Mouse (Mus musculus): ENCODE measurements around the gene Ykt6. TPM values are rescaled to one million over a fixed set of nuclear protein-coding genes. Genes with fewer than 3 reads are reported as not detected.

Gene Ykt6
- total RNA-seq, 2 experiments from 2014 or later: 75.8 to 79.8 TPM

- no peak overlapping the region for H3K4me3 ChIP-seq
- H3K27ac ChIP-seq: no peak overlapping the region
- TF ChIP-seq CTCF (IDR thresholded peaks at IDR 0.05): no peak
- intact Hi-C loops (cut with DNase I): no loop called here
- no peak for DNase-seq (ENCODE audit: extremely low spot score in 1 of 2, low spot score in 2 of 2)
These were observed 56.4 kb downstream of the Ykt6 start for GRCm38 (mm10) chr11:6011879-6012278.

GRCm38 (mm10) chr11:6013359-6013758 lies 57.9 kb downstream of the Ykt6 start:
- Histone ChIP-seq H3K4me3 (no peak overlapping the region), H3K27ac (peak overlapping the region; percentile 28; the same call in 1 of the 2 replicates)
- DNase-seq (ENCODE audit: extremely low spot score in 1 of 2, low spot score in 2 of 2): no peak
- peak; percentile 43 for TF ChIP-seq CTCF (IDR thresholded peaks at IDR 0.05)
- intact Hi-C loops (cut with DNase I): loop anchor here (1.0 kb wide), 1 partner anchor 8 kb away; no protein-coding TSS in a partner anchor

GRCm38 (mm10) chr11:6015011-6015431 lies 59.5 kb downstream of the Ykt6 start:
- no peak overlapping the region for H3K4me3 ChIP-seq
- intact Hi-C loops (cut with DNase I): loop anchor here (2.0 to 5.0 kb wide), 2 partner anchors 14 to 47 kb away; no protein-coding TSS in a partner anchor
- TF ChIP-seq CTCF (IDR thresholded peaks at IDR 0.05): no peak
- DNase-seq (ENCODE audit: extremely low spot score in 1 of 2, low spot score in 2 of 2): no peak
- peak overlapping the region; percentile 83 for H3K27ac ChIP-seq

GRCm38 (mm10) chr11:6016368-6016767 lies 60.9 kb downstream of the Ykt6 start:
- TF ChIP-seq CTCF (IDR thresholded peaks at IDR 0.05): no peak
- no peak for DNase-seq (ENCODE audit: extremely low spot score in 1 of 2, low spot score in 2 of 2)
- intact Hi-C loops (cut with DNase I): loop anchor here (5.0 kb wide), 1 partner anchor 46 kb away; no protein-coding TSS in a partner anchor
- no peak overlapping the region for H3K4me3 ChIP-seq
- peak overlapping the region; percentile 82 for H3K27ac ChIP-seq

- no peak for DNase-seq (ENCODE audit: extremely low spot score in 1 of 2, low spot score in 2 of 2)
- H3K27ac ChIP-seq: peak overlapping the region; percentile 82
- intact Hi-C loops (cut with DNase I): loop anchor here (1.0 to 5.0 kb wide), 2 partner anchors 45 to 102 kb away; no protein-coding TSS in a partner anchor
- H3K4me3 ChIP-seq: no peak overlapping the region
- TF ChIP-seq CTCF (IDR thresholded peaks at IDR 0.05): no peak
These were observed 61.4 kb downstream of the Ykt6 start for GRCm38 (mm10) chr11:6016797-6017395.

Other genes starting within 250 kb of the Ykt6 start
- gene Mrps24, start 240.0 kb upstream of the Ykt6 start, total RNA-seq (2021): 10 to 100 TPM; 54.9 to 67.2 TPM
- 10 to 100 TPM; 67.7 to 71.0 TPM for gene Urgcp, start 193.3 kb upstream of the Ykt6 start, total RNA-seq (2021)
- 10 to 100 TPM; 68.0 to 68.4 TPM for gene Dbnl, start 167.2 kb upstream of the Ykt6 start, total RNA-seq (2021)
- 1 to 10 TPM; 5.4 to 9.5 TPM for gene Pgam2, start 152.0 kb upstream of the Ykt6 start, total RNA-seq (2021)
- gene Polm, start 117.7 kb upstream of the Ykt6 start, total RNA-seq (2021): 10 to 100 TPM in 1 of 2 experiments, 1 to 10 TPM in 1; 8.6 to 10.5 TPM
- gene Aebp1, start 93.7 kb upstream of the Ykt6 start, total RNA-seq (2021): 10 to 100 TPM; 16.5 to 22.8 TPM
- 10 to 100 TPM; 18.7 to 20.7 TPM for gene Pold2, start 77.4 kb upstream of the Ykt6 start, total RNA-seq (2021)
- not detected for gene Myl7, start 56.9 kb upstream of the Ykt6 start, total RNA-seq (2021)
- gene Gck, start 5.6 kb upstream of the Ykt6 start, total RNA-seq (2021): 1 to 10 TPM; 1.7 to 2.4 TPM
- 100 to 1,000 TPM; 607 to 644 TPM for gene Camk2b, start 110.7 kb downstream of the Ykt6 start, total RNA-seq (2021)
- gene A730071L15Rik, start 244.3 kb downstream of the Ykt6 start, total RNA-seq (2021): under 1 TPM in 1 of 2 experiments, not detected in 1; 0.56 TPM
- 100 to 1,000 TPM; 120 to 125 TPM for gene Nudcd3, start 244.7 kb downstream of the Ykt6 start, total RNA-seq (2021)

All from left cerebral cortex, adult 2 months (tissue).